Mouse (Mus musculus): ENCODE results near the gene Akt3.

- TF ChIP-seq POLR2A (IDR thresholded peaks at IDR 0.05; ENCODE audit: extremely low read depth, insufficient read depth, low read length) (no peak), CTCF (IDR thresholded peaks at IDR 0.05; ENCODE audit: extremely low read depth, insufficient read depth, low read length) (no peak)
Observed at GRCm38 (mm10) chr1:177194324-177194723, 63.7 kb downstream of the Akt3 start.

All from cortical plate, adult 2 months (tissue).